Mouse (Mus musculus): Measurements from ENCODE around the gene Gm10197. TPM values are rescaled to one million over a fixed set of nuclear protein-coding genes. Genes with fewer than 3 reads are reported as not detected.
A peak's percentile ranks its signal among the peaks of the same experiment; 100 is the strongest.

Gene Gm10197
- polyA plus RNA-seq, 1 experiment, result not detected

DNA sequence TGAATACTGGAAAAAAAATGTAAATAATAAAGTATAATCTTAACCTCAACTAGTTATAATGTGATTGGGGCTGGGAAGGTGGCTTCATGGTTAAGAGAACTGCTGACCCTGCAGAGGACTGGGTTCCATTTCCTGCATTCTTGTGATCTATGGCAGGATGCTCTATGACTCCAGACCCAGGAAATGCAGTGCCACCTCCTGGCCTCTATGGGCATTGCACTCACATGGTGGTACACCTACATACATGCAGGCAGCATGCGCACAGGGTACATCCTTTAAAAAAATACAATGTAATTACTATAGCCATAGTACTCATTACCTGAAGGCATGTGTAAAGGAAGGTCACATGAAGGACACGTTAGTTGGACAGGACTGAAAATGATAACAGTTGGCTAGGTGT lies 8.6 kb downstream of the Gm10197 start:
- H3K27ac ChIP-seq (ENCODE audit: insufficient read depth, low read length), result no peak overlapping the region
- H3K4me3 ChIP-seq (ENCODE audit: insufficient read depth, low read length), result no peak overlapping the region
- H3K4me1 ChIP-seq (ENCODE audit: control insufficient read depth, insufficient read depth, low read length), result peaks cover 15% of the 10 kb centered on the region; the same call in 1 of the 2 replicates
- TF ChIP-seq CTCF (IDR thresholded peaks at IDR 0.05; ENCODE audit: extremely low read depth, insufficient read depth, low read length) (peak; percentile 46), POLR2A (IDR thresholded peaks at IDR 0.05; ENCODE audit: extremely low read depth, insufficient read depth, low read length) (no peak)

DNA sequence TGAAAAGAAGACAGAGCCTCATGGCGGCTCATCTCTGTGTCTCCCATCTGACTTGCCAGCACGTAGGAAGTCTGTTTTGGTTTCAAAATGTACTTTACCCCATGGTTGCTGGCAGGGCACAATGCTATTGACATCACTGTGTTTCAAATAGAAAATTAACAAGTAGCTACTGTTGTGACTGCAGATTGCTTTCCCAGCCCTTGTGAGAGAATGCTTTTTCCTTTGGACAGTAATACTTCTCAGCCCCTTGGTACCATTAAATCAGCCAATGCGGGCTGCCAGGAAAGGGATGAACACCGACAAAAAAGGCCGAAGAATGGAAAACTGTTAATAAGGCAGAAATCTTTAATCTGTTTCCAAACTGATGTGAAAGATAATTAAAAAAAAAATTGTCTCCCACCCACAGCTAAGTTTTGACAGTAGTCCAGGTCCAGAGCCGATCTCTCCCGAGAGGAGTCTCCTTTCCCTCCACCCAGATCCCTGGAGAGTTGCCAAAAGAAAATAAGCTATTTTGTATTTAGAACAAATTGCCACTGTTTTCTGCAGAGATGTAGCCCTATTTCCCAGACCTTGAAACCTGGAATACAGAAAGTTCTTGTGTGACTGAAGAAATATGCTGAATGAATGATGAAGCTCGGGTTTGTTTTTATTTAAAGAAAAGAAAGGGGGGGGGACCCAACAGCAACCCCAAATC lies 11.2 kb downstream of the Gm10197 start:
- TF ChIP-seq POLR2A (IDR thresholded peaks at IDR 0.05; ENCODE audit: extremely low read depth, insufficient read depth, low read length) (no peak), CTCF (IDR thresholded peaks at IDR 0.05; ENCODE audit: extremely low read depth, insufficient read depth, low read length) (no peak)
- H3K27ac ChIP-seq (ENCODE audit: insufficient read depth, low read length), result peak overlapping the region; percentile 91
- H3K4me1 ChIP-seq (ENCODE audit: control insufficient read depth, insufficient read depth, low read length), result peaks cover 9% of the 10 kb centered on the region; the same call in 1 of the 2 replicates
- no peak overlapping the region for H3K4me3 ChIP-seq (ENCODE audit: insufficient read depth, low read length)

DNA sequence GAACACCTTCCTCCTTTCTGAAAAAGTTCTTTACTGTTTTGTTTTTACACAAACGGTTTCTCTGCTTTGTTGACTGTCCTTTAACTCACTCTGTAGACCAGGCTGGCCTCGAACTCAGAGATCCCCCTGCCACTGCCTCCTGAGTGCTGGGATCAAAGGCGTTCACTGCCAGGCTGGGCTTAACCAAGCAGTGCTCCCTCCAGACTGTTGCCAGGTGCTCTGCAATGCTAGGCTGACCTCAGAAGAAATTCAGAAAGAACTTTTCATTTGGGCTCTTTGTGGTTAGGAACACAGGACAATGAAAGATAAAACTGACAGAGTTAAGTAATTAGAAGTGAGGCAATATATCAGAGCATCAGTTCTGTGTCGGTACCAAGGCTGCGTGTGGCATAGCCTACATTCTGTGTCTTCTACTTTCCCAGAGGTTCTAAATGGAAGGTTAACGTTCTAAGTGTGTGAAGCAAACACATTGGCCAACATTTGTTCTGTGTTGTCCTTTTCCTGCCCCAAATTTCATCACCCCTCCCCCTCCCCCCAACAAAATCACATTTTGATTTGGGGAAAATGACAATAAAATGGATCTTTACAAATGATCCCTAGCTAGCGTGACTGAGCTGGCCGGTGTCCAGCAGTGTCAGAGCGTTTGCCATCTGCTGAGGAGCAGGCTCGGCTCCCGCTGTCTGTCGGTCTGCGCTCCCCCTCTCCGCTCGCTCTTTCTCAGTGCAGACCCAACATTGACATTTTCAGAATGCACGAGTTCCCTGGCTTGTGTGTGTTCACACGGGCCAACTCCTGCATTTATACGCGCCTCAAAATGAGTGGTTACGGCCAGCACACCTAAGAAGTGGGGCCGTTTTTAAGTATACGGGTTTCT lies 12.2 kb downstream of the Gm10197 start:
- Histone ChIP-seq H3K4me3 (ENCODE audit: insufficient read depth, low read length) (0 out of 2 replicates have a peak overlapping the region, but pooled peaks have one; percentile 8), H3K27ac (ENCODE audit: insufficient read depth, low read length) (peak overlapping the region; percentile 91)
- TF ChIP-seq POLR2A (IDR thresholded peaks at IDR 0.05; ENCODE audit: extremely low read depth, insufficient read depth, low read length), result no peak
- TF ChIP-seq CTCF (IDR thresholded peaks at IDR 0.05; ENCODE audit: extremely low read depth, insufficient read depth, low read length), result no peak

DNA sequence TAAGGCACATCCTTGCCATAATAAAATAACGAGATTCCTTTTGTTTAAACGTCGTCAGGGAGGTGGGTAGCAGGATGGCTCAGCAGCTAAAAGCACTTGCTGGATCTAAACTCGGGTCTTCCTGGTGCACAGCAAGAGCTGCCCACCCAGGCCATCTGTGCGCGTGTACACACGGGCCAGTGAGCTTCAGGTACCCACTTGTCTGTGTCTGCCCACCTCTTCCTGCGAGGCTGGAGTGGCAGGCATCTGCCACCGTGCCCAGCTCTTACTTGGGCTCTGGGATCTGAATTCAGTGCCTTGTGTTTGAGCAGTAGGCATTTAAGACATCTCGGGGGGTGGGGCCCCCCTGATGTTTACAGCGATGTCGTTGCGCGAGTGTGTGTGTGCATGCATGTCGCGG lies 16.5 kb downstream of the Gm10197 start:
- Histone ChIP-seq H3K4me3 (ENCODE audit: insufficient read depth, low read length) (no peak overlapping the region), H3K27ac (ENCODE audit: insufficient read depth, low read length) (no peak overlapping the region), H3K4me1 (ENCODE audit: control insufficient read depth, insufficient read depth, low read length) (peaks cover 10% of the 10 kb centered on the region)
- TF ChIP-seq CTCF (IDR thresholded peaks at IDR 0.05; ENCODE audit: extremely low read depth, insufficient read depth, low read length), result no peak
- TF ChIP-seq POLR2A (IDR thresholded peaks at IDR 0.05; ENCODE audit: extremely low read depth, insufficient read depth, low read length), result no peak

More for the DNA sequence above, 12.2 kb downstream of the Gm10197 start:
- peaks cover 9% of the 10 kb centered on the region; the same call in 1 of the 2 replicates for H3K4me1 ChIP-seq (ENCODE audit: control insufficient read depth, insufficient read depth, low read length)

DNA sequence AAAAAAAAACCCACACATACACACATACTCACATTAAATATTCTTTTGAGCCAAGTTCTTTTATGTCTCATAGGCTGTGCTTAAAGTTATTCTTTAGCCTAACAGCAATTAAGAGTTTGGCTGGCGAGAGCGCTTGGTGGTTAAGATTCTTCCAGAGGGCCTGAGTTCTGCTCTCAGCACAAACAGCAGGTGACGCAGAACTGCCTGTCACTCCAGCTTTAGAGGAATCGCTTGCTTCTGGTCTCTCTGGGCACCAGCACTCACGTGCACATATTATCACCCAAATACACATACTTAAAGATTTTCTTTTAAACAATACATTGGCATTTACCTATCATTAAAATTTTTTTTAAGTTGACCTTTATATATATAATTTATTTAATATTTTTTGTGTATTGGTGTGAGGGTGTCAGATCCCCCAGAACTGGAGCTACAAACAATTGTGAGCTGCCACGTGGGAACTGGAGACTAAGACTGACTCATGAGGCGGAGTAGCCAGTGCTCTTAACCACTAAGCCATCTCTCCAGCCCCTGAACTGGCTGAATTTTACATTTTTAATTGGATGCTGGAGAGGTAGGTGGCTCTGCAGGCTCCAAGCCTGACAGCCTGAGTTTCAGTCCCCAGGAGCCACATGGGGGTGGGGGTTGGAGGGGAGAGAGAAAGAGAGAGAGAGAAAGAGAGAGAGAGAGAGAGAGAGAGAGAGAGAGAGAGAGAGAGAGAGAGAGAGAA lies 17.1 kb downstream of the Gm10197 start:
- Histone ChIP-seq H3K4me1 (ENCODE audit: control insufficient read depth, insufficient read depth, low read length) (peaks cover 10% of the 10 kb centered on the region), H3K27ac (ENCODE audit: insufficient read depth, low read length) (no peak overlapping the region), H3K4me3 (ENCODE audit: insufficient read depth, low read length) (no peak overlapping the region)
- TF ChIP-seq POLR2A (IDR thresholded peaks at IDR 0.05; ENCODE audit: extremely low read depth, insufficient read depth, low read length) (no peak), CTCF (IDR thresholded peaks at IDR 0.05; ENCODE audit: extremely low read depth, insufficient read depth, low read length) (no peak)

DNA sequence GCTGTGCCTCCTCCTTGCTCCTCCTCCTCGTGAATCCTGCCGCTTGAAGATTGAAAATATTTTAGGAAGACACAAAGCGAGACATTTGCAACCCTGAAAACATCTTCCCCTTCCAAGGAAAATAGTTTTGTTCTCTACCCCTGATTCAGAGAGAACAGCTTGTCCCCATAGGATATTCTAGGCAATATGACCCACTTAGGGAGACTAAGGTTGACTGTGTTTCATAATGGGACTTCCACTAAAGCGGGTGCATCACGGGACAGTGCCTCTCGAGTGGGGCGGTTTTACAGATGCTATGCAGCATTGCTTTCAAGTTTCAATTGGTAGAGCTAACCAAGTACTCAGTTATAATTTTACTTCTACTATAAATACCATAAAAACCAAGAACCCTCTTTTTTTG lies 17.7 kb downstream of the Gm10197 start:
- TF ChIP-seq POLR2A (IDR thresholded peaks at IDR 0.05; ENCODE audit: extremely low read depth, insufficient read depth, low read length) (no peak), CTCF (IDR thresholded peaks at IDR 0.05; ENCODE audit: extremely low read depth, insufficient read depth, low read length) (no peak)
- no peak overlapping the region for H3K27ac ChIP-seq (ENCODE audit: insufficient read depth, low read length)

DNA sequence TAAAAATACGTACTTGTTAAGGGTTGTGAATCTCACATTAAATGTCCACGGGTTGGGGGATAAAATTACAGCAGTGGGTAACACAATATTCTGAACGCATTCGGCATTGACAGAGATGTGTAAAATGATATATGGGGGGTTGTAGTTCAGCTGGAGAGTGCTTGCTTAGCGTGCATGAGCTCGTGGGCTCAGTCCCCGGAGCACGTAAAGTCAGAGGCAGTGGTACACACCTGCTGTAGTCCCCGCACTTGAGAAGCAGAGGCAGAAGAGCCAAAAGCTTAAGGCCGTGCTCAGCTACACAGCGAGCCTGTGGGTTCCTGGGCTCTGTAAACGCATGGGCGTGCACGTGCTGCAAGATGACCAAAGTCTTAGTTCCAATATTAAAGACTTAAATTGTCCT lies 25.8 kb downstream of the Gm10197 start:
- TF ChIP-seq POLR2A (IDR thresholded peaks at IDR 0.05; ENCODE audit: extremely low read depth, insufficient read depth, low read length), result no peak
- no peak for TF ChIP-seq CTCF (IDR thresholded peaks at IDR 0.05; ENCODE audit: extremely low read depth, insufficient read depth, low read length)
- H3K27ac ChIP-seq (ENCODE audit: insufficient read depth, low read length), result no peak overlapping the region
- H3K4me1 ChIP-seq (ENCODE audit: control insufficient read depth, insufficient read depth, low read length), result no peaks in the 10 kb centered on the region; the same call in 1 of the 2 replicates

More for the DNA sequence above, 17.7 kb downstream of the Gm10197 start:
- peaks cover 6% of the 10 kb centered on the region for H3K4me1 ChIP-seq (ENCODE audit: control insufficient read depth, insufficient read depth, low read length)
- H3K4me3 ChIP-seq (ENCODE audit: insufficient read depth, low read length), result no peak overlapping the region

DNA sequence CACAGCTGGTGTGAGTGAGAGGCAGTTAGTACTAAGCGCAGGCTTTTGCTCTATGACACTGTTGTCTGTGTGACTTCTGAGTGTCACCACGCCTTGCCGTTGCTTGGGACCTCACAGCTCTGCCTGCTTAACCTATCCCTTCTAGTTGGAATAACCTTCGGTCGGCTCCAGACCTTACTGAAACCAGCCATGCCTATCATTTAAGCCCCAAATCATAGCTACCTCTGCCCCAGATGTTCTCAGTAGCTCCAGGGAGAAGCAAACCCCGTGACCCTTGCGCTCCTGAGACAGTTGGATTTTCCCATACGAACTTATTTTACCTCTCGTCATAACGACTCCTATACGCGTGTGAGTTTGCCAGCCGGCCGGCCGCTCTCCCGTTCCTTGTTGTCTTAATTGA lies 27.5 kb downstream of the Gm10197 start:
- no peak overlapping the region for H3K4me3 ChIP-seq (ENCODE audit: insufficient read depth, low read length)
- TF ChIP-seq CTCF (IDR thresholded peaks at IDR 0.05; ENCODE audit: extremely low read depth, insufficient read depth, low read length), result no peak
- TF ChIP-seq POLR2A (IDR thresholded peaks at IDR 0.05; ENCODE audit: extremely low read depth, insufficient read depth, low read length), result no peak
- H3K27ac ChIP-seq (ENCODE audit: insufficient read depth, low read length), result no peak overlapping the region
- H3K4me1 ChIP-seq (ENCODE audit: control insufficient read depth, insufficient read depth, low read length), result no peaks in the 10 kb centered on the region; the same call in 1 of the 2 replicates

More for the DNA sequence above, 25.8 kb downstream of the Gm10197 start:
- no peak overlapping the region for H3K4me3 ChIP-seq (ENCODE audit: insufficient read depth, low read length)
